Mouse (Mus musculus): ENCODE results near the gene Btbd9.

DNA sequence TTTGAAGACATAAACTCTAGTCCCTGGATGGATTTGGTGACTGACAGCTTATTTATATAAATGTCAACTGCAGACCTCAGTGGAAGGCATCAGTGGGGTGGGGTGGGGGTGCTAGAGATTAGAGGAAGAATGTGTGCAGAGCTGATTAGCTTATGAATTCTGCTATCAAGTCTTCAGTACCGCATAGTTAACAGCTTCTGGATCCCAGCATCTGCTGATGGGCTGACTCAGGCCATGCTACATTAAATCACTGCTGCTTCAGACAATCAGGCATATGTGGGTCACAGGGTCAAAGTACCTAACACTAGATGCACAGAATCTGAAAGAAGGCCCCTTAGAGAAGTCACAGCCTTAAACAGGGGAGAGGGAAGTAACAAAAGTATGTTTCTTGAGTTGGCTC lies 198.5 kb downstream of the Btbd9 start:
- TF ChIP-seq POLR2A (IDR thresholded peaks at IDR 0.05; ENCODE audit: control insufficient read depth in 1 of 2, insufficient read depth in 1 of 2, low read depth in 1 of 2, low read length in 2 of 2, poor library complexity in 1 of 2) (no peak), MAX (IDR thresholded peaks at IDR 0.05; ENCODE audit: low read length) (no peak), ETS1 (IDR thresholded peaks at IDR 0.05; ENCODE audit: low read depth, low read length) (no peak)

All from MEL (cell line).